Mouse (Mus musculus) embryonic facial prominence, embryonic 12.5 days (tissue): Measurements from ENCODE around the gene App. TPM values are rescaled to one million over a fixed set of nuclear protein-coding genes. Genes with fewer than 3 reads are reported as not detected.

ENCODE experiments used
- ATAC-seq: fragments of 200-750 bp; cut with Nextera tagmentation; 2 replicates; pipeline ENCODE4 v1.8.0; 2017; ENCODE audit not compliant: insufficient number of reproducible peaks, insufficient read depth, low FRiP score, low TSS enrichment
- H3K27ac ChIP-seq: fragments of 300-500 bp; sonication (generic); 2 replicates; pipeline ENCODE4 v1.5.1; 2016; ENCODE audit warnings: mild to moderate bottlenecking
- H3K27me3 ChIP-seq: fragments of 300-500 bp; sonication (generic); 2 replicates; pipeline ENCODE4 v1.6.1; 2016; ENCODE audit warnings: mild to moderate bottlenecking, moderate library complexity
- H3K36me3 ChIP-seq: fragments of 300-500 bp; sonication (generic); 2 replicates; pipeline ENCODE4 v1.6.1; 2016; ENCODE audit warnings: mild to moderate bottlenecking
- H3K4me1 ChIP-seq: fragments of 300-500 bp; sonication (generic); 2 replicates; pipeline ENCODE4 v1.6.1; 2016
- H3K4me2 ChIP-seq: fragments of 300-500 bp; sonication (generic); replicated peaks from 2 replicates; pipeline ENCODE4 v1.6.1; 2016; ENCODE audit warnings: mild to moderate bottlenecking, moderate library complexity
- H3K4me3 ChIP-seq: fragments of 300-500 bp; sonication (generic); 2 replicates; pipeline ENCODE4 v1.5.1; 2016; ENCODE audit warnings: mild to moderate bottlenecking
- H3K9ac ChIP-seq: fragments of 300-500 bp; sonication (generic); 2 replicates; pipeline ENCODE4 v1.6.1; 2016; ENCODE audit warnings: mild to moderate bottlenecking, moderate library complexity
- H3K9me3 ChIP-seq: fragments of 300-500 bp; sonication (generic); 2 replicates; pipeline ENCODE4 v1.6.1; 2016; ENCODE audit warnings: mild to moderate bottlenecking, moderate library complexity
- WGBS: fragments of 180-500 bp; shearing (Covaris S2); methylation state at CpG from one replicate; pipeline ENCODE4 v1.1.7; 2016; 5-methylcytosine and 5-hydroxymethylcytosine counted together
- polyA plus RNA-seq: library from polyadenylated mRNA; unstranded; fragments of >200 nt; fragmentation: Nextera tagmentation; extraction: Ambion mirVana; gene quantifications from 2 replicates; pipeline ENCODE4 v1.2.1, GENCODE M21; 2016

Gene App
- polyA plus RNA-seq, 1 experiment from 2014 or later, result 224 TPM

- H3K27ac ChIP-seq, result peak overlapping the region; percentile 81
- ATAC-seq, result peak; percentile 47; the same call in 1 of the 2 replicates
- H3K4me1 ChIP-seq, result peaks cover 41% of the 10 kb centered on the region
- WGBS, result 24% methylated on average over 5 of the region's 5 CpGs
- no peaks in the 10 kb centered on the region for H3K27me3 ChIP-seq
- 0 out of 2 replicates have a peak overlapping the region, but pooled peaks have one; percentile 7 for H3K4me2 ChIP-seq
- H3K9me3 ChIP-seq, result no peaks in the 10 kb centered on the region
- H3K4me3 ChIP-seq, result no peak overlapping the region
- no peak overlapping the region for H3K9ac ChIP-seq
- no peaks in the 10 kb centered on the region for H3K36me3 ChIP-seq
Measured at GRCm38 (mm10) chr16:85133468-85133881, 40.1 kb downstream of the App start.

- no peak for ATAC-seq
- no peaks in the 10 kb centered on the region for H3K9me3 ChIP-seq
- peak overlapping the region; percentile 81; the same call in 1 of the 2 replicates for H3K27ac ChIP-seq
- no peak overlapping the region for H3K4me2 ChIP-seq
- H3K4me1 ChIP-seq, result peaks cover 44% of the 10 kb centered on the region
- H3K4me3 ChIP-seq, result no peak overlapping the region
- 72% methylated on average over 8 of the region's 8 CpGs for WGBS
- H3K36me3 ChIP-seq, result no peaks in the 10 kb centered on the region
- H3K27me3 ChIP-seq, result no peaks in the 10 kb centered on the region
- no peak overlapping the region for H3K9ac ChIP-seq
Measured at GRCm38 (mm10) chr16:85133057-85133456, 40.5 kb downstream of the App start.

DNA sequence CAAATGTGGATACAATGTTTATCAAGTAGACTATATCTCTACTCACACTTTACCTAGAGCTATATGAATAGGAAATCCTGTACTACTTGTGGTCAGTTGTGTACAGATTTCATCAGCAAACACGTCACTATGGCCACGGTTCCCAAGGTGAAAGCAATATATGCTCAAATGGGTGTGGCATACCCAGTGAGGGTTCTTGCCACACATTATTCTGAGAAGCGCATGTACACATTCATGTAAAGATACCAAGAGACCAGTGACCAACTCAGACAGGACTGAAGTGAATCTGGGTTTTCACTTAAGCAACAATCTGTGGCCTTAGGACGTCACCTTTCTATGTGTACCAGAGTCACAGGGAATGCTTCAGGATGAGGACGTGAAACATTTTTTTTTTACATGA lies 41.4 kb downstream of the App start:
- ATAC-seq, result no peak

DNA sequence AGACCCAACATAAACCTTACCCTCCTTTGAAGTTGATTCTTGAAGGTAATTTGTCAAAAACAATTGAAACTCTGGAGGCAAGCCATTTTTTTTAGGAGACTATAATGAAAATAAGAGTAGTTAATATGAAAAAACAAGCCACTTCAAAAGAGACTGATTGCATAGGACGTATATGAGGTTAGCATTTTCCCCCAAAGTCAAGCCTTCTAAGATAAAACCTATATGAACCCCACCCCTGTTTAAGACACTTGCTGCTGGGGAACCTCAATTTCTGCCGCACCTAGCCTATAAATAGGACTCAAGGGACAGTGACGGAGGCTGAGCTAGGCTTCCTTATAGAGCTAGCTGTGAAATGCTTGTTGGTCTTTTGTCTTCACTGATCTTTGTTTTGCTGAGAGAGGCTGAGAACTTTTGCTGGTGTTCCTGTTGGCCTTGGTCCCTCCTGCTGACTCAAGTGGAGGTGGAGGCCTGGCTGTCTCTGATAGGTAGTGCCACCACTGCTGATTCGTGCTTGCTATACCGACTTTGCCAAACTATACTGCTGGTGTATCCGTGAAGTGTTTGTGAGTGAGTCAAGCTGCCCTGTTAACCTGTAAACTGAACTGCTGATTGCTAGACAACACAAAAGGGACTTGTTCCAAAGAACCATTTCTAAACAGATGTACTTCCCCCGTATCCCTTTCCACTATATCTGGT lies 42.6 kb downstream of the App start:
- Histone ChIP-seq H3K27me3 (no peaks in the 10 kb centered on the region), H3K4me1 (peaks cover 54% of the 10 kb centered on the region), H3K9ac (no peak overlapping the region), H3K4me3 (no peak overlapping the region), H3K9me3 (no peaks in the 10 kb centered on the region), H3K4me2 (no peak overlapping the region), H3K27ac (no peak overlapping the region), H3K36me3 (no peaks in the 10 kb centered on the region)
- WGBS, result 82% methylated on average over 7 of the region's 7 CpGs
- no peak for ATAC-seq

More for the DNA sequence above, 41.4 kb downstream of the App start:
- Histone ChIP-seq H3K9me3 (no peaks in the 10 kb centered on the region), H3K27me3 (no peaks in the 10 kb centered on the region), H3K4me2 (no peak overlapping the region), H3K4me3 (no peak overlapping the region), H3K36me3 (no peaks in the 10 kb centered on the region), H3K27ac (no peak overlapping the region), H3K9ac (no peak overlapping the region), H3K4me1 (peaks cover 51% of the 10 kb centered on the region)
- WGBS, result 83% methylated on average over 5 of the region's 5 CpGs

DNA sequence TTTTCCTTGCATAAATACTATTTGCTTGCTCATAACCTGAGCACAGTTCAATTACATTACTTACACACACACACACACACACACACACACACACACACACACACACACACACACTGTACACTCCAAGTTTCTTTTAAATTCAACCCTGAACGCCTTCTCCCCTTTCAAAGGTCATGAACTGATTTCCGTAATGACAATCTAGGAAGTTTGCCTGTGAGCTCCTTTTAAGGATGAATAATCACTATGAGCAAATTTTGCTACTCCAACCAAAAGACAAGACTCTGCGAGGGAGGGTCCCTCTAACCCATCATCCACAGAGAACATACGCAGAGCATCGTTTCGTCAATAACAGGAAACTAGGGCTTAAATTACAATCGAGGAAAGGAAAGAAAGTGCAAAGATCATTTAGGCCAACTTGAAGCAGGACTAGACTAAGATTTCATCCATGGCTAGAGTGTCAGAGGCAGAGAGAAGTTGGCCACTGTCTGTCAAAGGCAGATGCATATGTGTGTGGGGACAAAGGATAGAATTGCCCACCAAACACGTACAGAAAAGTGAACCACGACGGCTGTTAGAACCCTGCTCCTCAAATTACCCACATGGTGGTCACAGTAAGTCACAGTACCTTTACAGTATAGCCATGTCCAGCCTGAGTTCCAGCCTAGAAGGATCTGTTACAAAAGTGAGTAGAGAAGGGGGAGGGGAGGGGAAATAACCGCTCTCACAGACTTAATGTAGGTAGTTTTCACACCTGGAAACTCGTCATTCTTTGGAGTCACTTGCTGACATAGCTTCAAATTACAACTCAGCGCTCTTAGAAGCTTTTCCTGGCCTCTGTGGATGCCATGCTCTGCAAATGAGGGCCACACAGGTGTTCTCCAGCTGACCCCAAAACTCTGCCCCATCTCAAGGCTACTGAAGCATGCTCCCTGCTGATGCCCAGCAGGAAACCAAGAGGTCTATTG lies 44.6 kb downstream of the App start:
- 0 out of 2 replicates have a peak, but pooled peaks have one; percentile 11 for ATAC-seq
- H3K4me2 ChIP-seq, result peak overlapping the region; percentile 13; the same call in 1 of the 2 replicates
- H3K4me1 ChIP-seq, result peaks cover 44% of the 10 kb centered on the region
- H3K9ac ChIP-seq, result no peak overlapping the region
- H3K27ac ChIP-seq, result peak overlapping the region; percentile 90
- no peaks in the 10 kb centered on the region for H3K9me3 ChIP-seq
- WGBS, result 6% methylated on average over 13 of the region's 13 CpGs
- no peak overlapping the region for H3K4me3 ChIP-seq
- no peaks in the 10 kb centered on the region for H3K36me3 ChIP-seq
- H3K27me3 ChIP-seq, result no peaks in the 10 kb centered on the region

- peak overlapping the region; percentile 13; the same call in 1 of the 2 replicates for H3K4me2 ChIP-seq
- peak; percentile 72 for ATAC-seq
- no peak overlapping the region for H3K4me3 ChIP-seq
- peak overlapping the region; percentile 90 for H3K27ac ChIP-seq
- WGBS, result 9% methylated on average over 5 of the region's 5 CpGs
- no peaks in the 10 kb centered on the region for H3K36me3 ChIP-seq
- no peak overlapping the region for H3K9ac ChIP-seq
- H3K4me1 ChIP-seq, result peaks cover 38% of the 10 kb centered on the region
- no peaks in the 10 kb centered on the region for H3K9me3 ChIP-seq
- no peaks in the 10 kb centered on the region for H3K27me3 ChIP-seq
Measured at GRCm38 (mm10) chr16:85128347-85128664, 45.3 kb downstream of the App start.

DNA sequence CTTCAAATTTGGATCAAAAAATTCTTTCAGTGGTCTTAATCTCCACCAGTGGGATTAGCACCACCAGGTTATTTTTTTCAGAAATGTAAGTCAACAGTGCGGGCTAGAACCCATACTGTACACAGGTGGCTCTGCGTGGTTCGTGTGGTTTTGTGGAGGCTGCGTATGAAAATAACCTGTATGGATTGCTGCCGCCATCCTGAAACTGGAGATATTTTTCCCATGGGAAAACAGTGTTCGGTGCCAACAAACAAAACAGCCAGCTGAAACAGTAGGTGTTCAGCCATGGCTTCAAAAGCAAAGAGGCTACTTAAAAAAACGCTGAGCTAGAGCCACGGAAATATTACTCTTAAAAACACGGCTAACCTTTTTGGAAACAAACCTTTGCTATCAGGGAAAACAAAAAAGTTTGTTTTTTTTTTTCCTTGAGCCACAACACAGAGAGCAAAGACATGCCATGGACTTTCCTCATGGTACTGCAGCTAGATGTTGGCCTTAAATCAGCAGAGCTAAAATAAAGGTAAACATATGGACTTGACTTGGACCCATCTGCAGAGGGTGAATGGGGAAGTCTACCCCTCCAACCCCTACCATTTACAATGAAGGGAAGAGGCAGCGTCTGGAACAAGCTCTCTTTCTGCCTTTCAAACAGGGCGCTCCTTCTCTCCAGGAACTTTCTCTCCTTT lies 45.8 kb downstream of the App start:
- H3K9me3 ChIP-seq, result no peaks in the 10 kb centered on the region
- no peak overlapping the region for H3K4me2 ChIP-seq
- H3K4me1 ChIP-seq, result peaks cover 33% of the 10 kb centered on the region
- 45% methylated on average over 11 of the region's 11 CpGs for WGBS
- no peaks in the 10 kb centered on the region for H3K36me3 ChIP-seq
- H3K27me3 ChIP-seq, result no peaks in the 10 kb centered on the region
- H3K27ac ChIP-seq, result peak overlapping the region; percentile 90
- no peak; the same call in 1 of the 2 replicates for ATAC-seq
- no peak overlapping the region for H3K9ac ChIP-seq
- no peak overlapping the region for H3K4me3 ChIP-seq

- H3K27me3 ChIP-seq, result no peaks in the 10 kb centered on the region
- H3K9ac ChIP-seq, result no peak overlapping the region
- H3K36me3 ChIP-seq, result no peaks in the 10 kb centered on the region
- H3K4me3 ChIP-seq, result no peak overlapping the region
- H3K4me2 ChIP-seq, result no peak overlapping the region
- no peak overlapping the region for H3K27ac ChIP-seq
- H3K4me1 ChIP-seq, result peaks cover 27% of the 10 kb centered on the region
- H3K9me3 ChIP-seq, result no peaks in the 10 kb centered on the region
- 95% methylated on average over 4 of the region's 4 CpGs for WGBS
- no peak for ATAC-seq
Measured at GRCm38 (mm10) chr16:85124649-85125048, 48.9 kb downstream of the App start.

- Histone ChIP-seq H3K27me3 (no peaks in the 10 kb centered on the region), H3K27ac (no peak overlapping the region), H3K9me3 (no peaks in the 10 kb centered on the region), H3K4me3 (no peak overlapping the region), H3K36me3 (peaks cover 10% of the 10 kb centered on the region), H3K4me2 (no peak overlapping the region), H3K4me1 (peaks cover 9% of the 10 kb centered on the region), H3K9ac (no peak overlapping the region)
- WGBS, result 79% methylated on average over 5 of the region's 5 CpGs
- ATAC-seq, result no peak
Measured at GRCm38 (mm10) chr16:85121983-85122382, 51.6 kb downstream of the App start.

DNA sequence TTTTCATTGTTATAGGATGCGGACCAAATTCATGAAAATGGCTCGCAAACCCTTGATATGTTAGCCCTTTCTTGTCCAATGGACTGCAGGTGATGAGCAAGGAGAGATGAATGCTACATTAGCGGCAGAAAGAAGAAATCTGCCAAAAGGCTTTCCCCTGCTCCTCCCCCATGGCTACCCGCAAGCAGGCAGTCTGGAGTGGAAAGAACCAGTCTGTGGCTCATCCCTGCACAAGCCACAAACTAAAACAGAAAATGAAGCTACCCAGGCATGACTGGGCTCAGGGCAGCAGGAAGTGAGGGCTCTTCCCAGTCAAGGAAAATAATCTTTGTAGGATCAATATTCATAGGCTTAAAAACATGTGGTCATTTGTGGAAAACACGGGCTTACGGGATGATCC lies 54.6 kb downstream of the App start:
- H3K27ac ChIP-seq, result no peak overlapping the region
- H3K4me2 ChIP-seq, result no peak overlapping the region
- no peak for ATAC-seq
- H3K9ac ChIP-seq, result no peak overlapping the region
- peaks cover 4% of the 10 kb centered on the region; the same call in 1 of the 2 replicates for H3K4me1 ChIP-seq
- no peaks in the 10 kb centered on the region for H3K27me3 ChIP-seq
- H3K36me3 ChIP-seq, result peaks cover 10% of the 10 kb centered on the region
- H3K4me3 ChIP-seq, result no peak overlapping the region
- WGBS, result 95% methylated on average over 6 of the region's 6 CpGs
- H3K9me3 ChIP-seq, result no peaks in the 10 kb centered on the region

DNA sequence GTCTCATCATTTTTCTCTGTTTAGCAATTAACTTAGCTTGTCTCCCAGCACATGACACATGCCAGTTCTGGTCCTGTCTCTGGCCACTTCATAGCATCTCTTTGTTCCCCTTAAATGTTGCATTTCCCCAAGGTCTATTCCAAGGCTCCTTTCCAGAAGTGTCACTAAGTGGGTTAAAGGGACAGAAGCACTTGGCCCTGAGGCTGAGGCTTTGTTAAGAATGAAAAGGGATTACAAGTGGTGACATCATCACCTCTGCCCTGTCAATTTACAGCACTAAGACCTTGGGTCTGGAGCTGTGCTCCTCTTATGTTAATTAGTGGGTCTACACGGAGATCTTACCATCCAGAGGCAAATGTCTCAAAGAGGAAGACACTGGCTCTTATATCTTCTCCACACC lies 56.0 kb downstream of the App start:
- Histone ChIP-seq H3K4me3 (no peak overlapping the region), H3K4me2 (no peak overlapping the region), H3K27ac (no peak overlapping the region), H3K9ac (no peak overlapping the region), H3K4me1 (peaks cover 4% of the 10 kb centered on the region; the same call in 1 of the 2 replicates), H3K36me3 (peaks cover 10% of the 10 kb centered on the region), H3K9me3 (no peaks in the 10 kb centered on the region), H3K27me3 (no peaks in the 10 kb centered on the region)
- WGBS, result 48% methylated on average over 1 of the region's 1 CpGs
- no peak for ATAC-seq
